Mouse (Mus musculus) C2C12 (cell line): ENCODE measurements around the gene Dhx38.

Source experiments
- CEBPB ChIP-seq: IDR thresholded peaks from one replicate; pipeline ENCODE4 v1.6.1; 2011; ENCODE audit warnings: low read depth, mild to moderate bottlenecking, control low read depth, moderate library complexity
- CTCF ChIP-seq: IDR thresholded peaks from one replicate; pipeline ENCODE4 v1.5.1; 2011; ENCODE audit not compliant: control insufficient read depth, insufficient read depth, insufficient read length
- MYOD1 ChIP-seq: IDR thresholded peaks from one replicate; pipeline ENCODE4 v1.6.1; 2011; ENCODE audit warnings: low read depth; ENCODE audit not compliant: control insufficient read depth, insufficient read length

- no peak for TF ChIP-seq CEBPB
- no peak for TF ChIP-seq CTCF
- TF ChIP-seq MYOD1 = no peak
Observed at GRCm38 (mm10) chr8:109591367-109591766, 25.7 kb upstream of the Dhx38 start.
